8 mouse cellular contexts compared by ENCODE assay signal in genomic region chr17:22424636-22425354, GRCm38 (mm10). TPM values are rescaled to one million over a fixed set of nuclear protein-coding genes. Genes with fewer than 3 reads are reported as not detected.
A peak's percentile ranks its signal among the peaks of the same experiment; 100 is the strongest.
DNase-seq lines count a peak whose midpoint lies in the region; ATAC-seq and TF ChIP-seq lines count a peak whose summit lies in the region.

No protein-coding gene starts in this region.

- H3K36me3 ChIP-seq in ES-Bruce4 (ENCODE audit: control insufficient read depth, insufficient read depth, low read length, poor library complexity, severe bottlenecking) = no peaks in the 10 kb centered on the region
- H3K36me3 ChIP-seq in heart, postnatal 0 days (replicated peaks; ENCODE audit: control insufficient read depth, insufficient read depth, low read length) = no peaks in the 10 kb centered on the region
- peaks cover 5% of the 10 kb centered on the region; the same call in 1 of the 2 replicates for H3K36me3 ChIP-seq in limb, embryonic 10.5 days
- 0 out of 2 replicates have a peak, but pooled peaks cover 9% of the 10 kb centered on the region for H3K36me3 ChIP-seq in neural tube, embryonic 13.5 days

- peak overlapping the region; percentile 78 for H3K4me2 ChIP-seq in heart, postnatal 0 days (ENCODE audit: low read depth, low read length)
- peak overlapping the region; percentile 72 for H3K4me2 ChIP-seq in neural tube, embryonic 13.5 days

- H3K4me3 ChIP-seq in ES-Bruce4 (ENCODE audit: low read depth, low read length) = peak overlapping the region; percentile 59
- H3K4me3 ChIP-seq in heart, postnatal 0 days (ENCODE audit: low read depth, low read length) = peak overlapping the region; percentile 83
- peak overlapping the region; percentile 65 for H3K4me3 ChIP-seq in limb, embryonic 10.5 days
- peak overlapping the region; percentile 66 for H3K4me3 ChIP-seq in neural tube, embryonic 13.5 days

- H3K27ac ChIP-seq in ES-Bruce4 (ENCODE audit: insufficient read depth, low read length) = no peak overlapping the region
- H3K27ac ChIP-seq in heart, postnatal 0 days (ENCODE audit: low read depth) = peak overlapping the region; percentile 71; the same call in 1 of the 2 replicates
- H3K27ac ChIP-seq in limb, embryonic 10.5 days = peak overlapping the region; percentile 87
- peak overlapping the region; percentile 86 for H3K27ac ChIP-seq in neural tube, embryonic 13.5 days (replicated peaks)

- peak; percentile 3 for DNase-seq in layer of hippocampus, adult 11-12 months (ENCODE audit: low spot score)
- DNase-seq in layer of hippocampus, postnatal 10 days (ENCODE audit: low spot score in 2 of 2) = no peak
- DNase-seq in embryo, embryonic 11 days = peak; percentile 39
- DNase-seq in heart, postnatal 0 days (ENCODE audit: low spot score) = peak; percentile 6
- peak; percentile 39 for DNase-seq in limb, embryonic 10.5 days (ENCODE audit: low spot score)
- no peak for DNase-seq in left cerebral cortex, postnatal 36 days (ENCODE audit: low spot score in 2 of 2)

- peak overlapping the region; percentile 91 for H3K9ac ChIP-seq in ES-Bruce4 (ENCODE audit: low read depth, poor library complexity, severe bottlenecking)
- H3K9ac ChIP-seq in heart, postnatal 0 days (replicated peaks; ENCODE audit: low read depth, low read length) = peak overlapping the region; percentile 70
- H3K9ac ChIP-seq in neural tube, embryonic 13.5 days = peak overlapping the region; percentile 78

- 2% methylated on average over 12 of the region's 12 CpGs for WGBS in heart, postnatal 0 days
- WGBS in limb, embryonic 10.5 days = 4% methylated on average over 12 of the region's 12 CpGs
- 4% methylated on average over 12 of the region's 12 CpGs for WGBS in neural tube, embryonic 13.5 days

- H3K9me3 ChIP-seq in ES-Bruce4 (replicated peaks; ENCODE audit: control insufficient read depth, insufficient read depth, low read length, poor library complexity, severe bottlenecking) = no peaks in the 10 kb centered on the region
- no peaks in the 10 kb centered on the region for H3K9me3 ChIP-seq in heart, postnatal 0 days (replicated peaks; ENCODE audit: control insufficient read depth, low read length)
- H3K9me3 ChIP-seq in limb, embryonic 10.5 days (replicated peaks) = no peaks in the 10 kb centered on the region
- no peaks in the 10 kb centered on the region for H3K9me3 ChIP-seq in neural tube, embryonic 13.5 days

- H3K27me3 ChIP-seq in ES-Bruce4 (ENCODE audit: control insufficient read depth, insufficient read depth, low read length, poor library complexity, severe bottlenecking) = no peaks in the 10 kb centered on the region
- no peaks in the 10 kb centered on the region for H3K27me3 ChIP-seq in heart, postnatal 0 days (ENCODE audit: control insufficient read depth, insufficient read depth, low read length)
- no peaks in the 10 kb centered on the region for H3K27me3 ChIP-seq in limb, embryonic 10.5 days (ENCODE audit: low read depth, poor library complexity, severe bottlenecking)
- no peaks in the 10 kb centered on the region for H3K27me3 ChIP-seq in neural tube, embryonic 13.5 days

- intact Hi-C loops in left cerebral cortex, postnatal 36 days (cut with DNase I) = no loop called here

- TF ChIP-seq POLR2A in ES-Bruce4 (IDR thresholded peaks at IDR 0.05; ENCODE audit: insufficient read depth, low read length) = no peak

- ATAC-seq in heart, postnatal 0 days (ENCODE audit: insufficient read depth, low read depth) = no peak
- peak; percentile 73 for ATAC-seq in neural tube, embryonic 13.5 days (ENCODE audit: low read depth)

- no peak for TF ChIP-seq CTCF in ES-Bruce4 (IDR thresholded peaks at IDR 0.05; ENCODE audit: low read depth, low read length)
- no peak for TF ChIP-seq CTCF in heart, postnatal 0 days (IDR thresholded peaks at IDR 0.05; ENCODE audit: low read depth)

- H3K4me1 ChIP-seq in ES-Bruce4 (ENCODE audit: control insufficient read depth, insufficient read depth, low read length) = peaks cover 5% of the 10 kb centered on the region
- H3K4me1 ChIP-seq in heart, postnatal 0 days (ENCODE audit: control insufficient read depth, insufficient read depth) = no peaks in the 10 kb centered on the region
- H3K4me1 ChIP-seq in limb, embryonic 10.5 days = 0 out of 2 replicates have a peak, but pooled peaks cover 6% of the 10 kb centered on the region
- peaks cover 27% of the 10 kb centered on the region for H3K4me1 ChIP-seq in neural tube, embryonic 13.5 days (replicated peaks)

- no peak for TF ChIP-seq EP300 in ES-Bruce4 (IDR thresholded peaks at IDR 0.05; ENCODE audit: insufficient read depth, low read depth, low read length)
- no peak for TF ChIP-seq EP300 in heart, postnatal 0 days (IDR thresholded peaks at IDR 0.05; ENCODE audit: low read depth)

RNA-seq across cellular contexts. Expression of gene Zfp946, which starts 0.8 kb away (rescaled TPM):
- 10 to 100 TPM; 12.2 to 13.3 TPM for total RNA-seq in layer of hippocampus, postnatal 10 days (2021)
- polyA plus RNA-seq in ES-Bruce4 (2011; ENCODE audit: insufficient read depth, insufficient read length, low read depth, missing spikeins) = 16.0 and 20.3 TPM in 2 replicates
- 1.0 and 1.2 TPM in 2 replicates for total RNA-seq in heart, postnatal 0 days (2014; rRNA removed; ENCODE audit: low replicate concordance)
- polyA plus RNA-seq in heart, postnatal 0 days (2015; fragmentation: Nextera tagmentation; extraction: Ambion mirVana) = 4.2 and 4.4 TPM in 2 replicates
- 19.0 and 23.7 TPM in 2 replicates for polyA plus RNA-seq in limb, embryonic 10.5 days (2016; fragmentation: Nextera tagmentation; extraction: Ambion mirVana)
- polyA plus RNA-seq in neural tube, embryonic 13.5 days (2015; fragmentation: Nextera tagmentation; extraction: Ambion mirVana) = 36.8 and 40.1 TPM in 2 replicates
- 10 to 100 TPM in 1 of 2 experiments, 1 to 10 TPM in 1; 9.5 to 10.9 TPM for total RNA-seq in left cerebral cortex, postnatal 36 days (2021)

Comparison
In these comparisons a context has a peak if more than half of its experiments do, and no peak if none do; other contexts are left out.
1. DNase-seq: peak in layer of hippocampus, adult 11-12 months (single experiment), embryo, embryonic 11 days (single experiment), heart, postnatal 0 days (single experiment) and limb, embryonic 10.5 days (single experiment); none in layer of hippocampus, postnatal 10 days (0 of 2) and left cerebral cortex, postnatal 36 days (0 of 2).
2. Peak in every context shown above with its lines, with median percentiles within 50 percentile points of each other: H3K4me3 ChIP-seq and H3K9ac ChIP-seq.